8 mouse cellular contexts compared by ENCODE assay signal in the genomic region with DNA sequence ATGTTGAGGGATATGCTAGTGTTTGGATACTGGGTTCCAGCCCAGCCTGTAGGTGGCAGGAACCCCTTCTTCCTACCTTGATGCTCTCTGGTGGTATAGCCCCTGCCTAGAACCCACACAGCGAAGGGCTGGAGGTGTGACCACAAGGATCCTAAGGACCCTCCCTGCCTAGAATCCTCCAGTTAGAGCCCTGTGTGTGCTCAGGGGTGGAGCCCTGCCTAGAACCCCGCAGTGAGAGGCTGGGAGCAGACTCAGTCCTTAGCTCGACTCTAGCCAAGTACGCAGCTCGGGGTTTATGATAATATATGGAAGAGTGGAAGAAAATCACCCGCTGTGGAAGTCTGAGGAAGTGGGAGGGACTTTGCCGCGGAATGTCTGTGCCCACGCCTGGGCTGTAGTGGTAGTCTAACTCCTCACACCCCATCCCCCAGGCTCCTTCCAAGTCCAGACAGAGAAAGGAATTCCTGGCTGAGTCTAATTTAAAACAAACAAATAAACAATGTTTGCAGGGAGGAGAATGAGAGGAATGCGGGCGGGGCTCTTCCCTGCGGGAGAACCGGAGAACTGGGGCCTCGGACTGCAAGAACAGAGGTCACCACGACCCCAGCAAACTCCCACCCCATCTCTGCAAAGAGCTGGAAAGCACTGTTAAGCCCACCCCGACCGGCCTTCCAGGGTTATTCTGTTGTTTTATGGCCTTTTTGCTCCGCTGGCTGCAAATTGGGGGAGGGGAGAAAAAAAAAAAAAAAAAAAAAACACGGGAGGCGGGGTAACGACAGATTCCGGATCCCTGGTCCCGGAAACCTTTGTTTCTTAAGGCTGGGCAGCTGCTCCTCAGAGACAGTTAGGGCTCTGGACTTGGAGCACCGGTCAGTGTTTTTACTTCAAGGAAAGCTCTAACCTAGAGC. TPM values are rescaled to one million over a fixed set of nuclear protein-coding genes. Genes with fewer than 3 reads are reported as not detected.
DNase-seq lines count a peak whose midpoint lies in the region; ATAC-seq and TF ChIP-seq lines count a peak whose summit lies in the region.

No protein-coding gene starts in this region.

- no peaks in the 10 kb centered on the region for H3K9me3 ChIP-seq in intestine, postnatal 0 days (ENCODE audit: control insufficient read depth)
- 0 out of 2 replicates have a peak, but pooled peaks cover 5% of the 10 kb centered on the region for H3K9me3 ChIP-seq in limb, embryonic 12.5 days
- H3K9me3 ChIP-seq in midbrain, embryonic 12.5 days = 0 out of 2 replicates have a peak, but pooled peaks cover 3% of the 10 kb centered on the region

- ATAC-seq in granulocyte monocyte progenitor cell, adult 5-6 weeks (replicated peaks; ENCODE audit: poor library complexity, severe bottlenecking) = peak; percentile 88
- peak; percentile 61 for ATAC-seq in intestine, postnatal 0 days
- ATAC-seq in limb, embryonic 12.5 days (ENCODE audit: insufficient number of reproducible peaks, insufficient read depth, low FRiP score, low TSS enrichment, low read depth) = peak; percentile 93
- ATAC-seq in midbrain, embryonic 12.5 days (ENCODE audit: low FRiP score, low read depth) = peak; percentile 82

- no peaks in the 10 kb centered on the region for H3K36me3 ChIP-seq in intestine, postnatal 0 days (ENCODE audit: control insufficient read depth, insufficient read depth)
- no peaks in the 10 kb centered on the region for H3K36me3 ChIP-seq in limb, embryonic 12.5 days
- H3K36me3 ChIP-seq in midbrain, embryonic 12.5 days = no peaks in the 10 kb centered on the region

- TF ChIP-seq CTCF in intestine, postnatal 0 days (IDR thresholded peaks at IDR 0.05; ENCODE audit: low read depth) = peak; percentile 55

- H3K27ac ChIP-seq in intestine, postnatal 0 days (ENCODE audit: low read depth, low read length) = peak overlapping the region; percentile 80
- peak overlapping the region; percentile 95 for H3K27ac ChIP-seq in limb, embryonic 12.5 days
- peak overlapping the region; percentile 69 for H3K27ac ChIP-seq in midbrain, embryonic 12.5 days (replicated peaks)

- WGBS in intestine, postnatal 0 days = under 1% methylated on average over 24 of the region's 24 CpGs
- under 1% methylated on average over 24 of the region's 24 CpGs for WGBS in limb, embryonic 12.5 days
- 1% methylated on average over 24 of the region's 24 CpGs for WGBS in midbrain, embryonic 12.5 days

- DNase-seq in cerebellum, adult 11 months = peak; percentile 48
- no peak for DNase-seq in cerebellum, adult 8-10 months
- peak; percentile 61 for DNase-seq in embryo, embryonic 11.5 days (ENCODE audit: low read depth, low spot score)
- peak; percentile 84 for DNase-seq in telencephalon, adult 2 months (ENCODE audit: low read depth, low spot score)

- H3K4me1 ChIP-seq in intestine, postnatal 0 days (replicated peaks; ENCODE audit: control insufficient read depth, insufficient read depth, low read length) = no peaks in the 10 kb centered on the region
- peaks cover 27% of the 10 kb centered on the region for H3K4me1 ChIP-seq in limb, embryonic 12.5 days (replicated peaks)
- H3K4me1 ChIP-seq in midbrain, embryonic 12.5 days = peaks cover 20% of the 10 kb centered on the region

- peak overlapping the region; percentile 34; the same call in 1 of the 2 replicates for H3K9ac ChIP-seq in intestine, postnatal 0 days (ENCODE audit: low read depth, low read length)
- H3K9ac ChIP-seq in limb, embryonic 12.5 days (replicated peaks) = peak overlapping the region; percentile 57
- peak overlapping the region; percentile 53 for H3K9ac ChIP-seq in midbrain, embryonic 12.5 days (replicated peaks)

- no peaks in the 10 kb centered on the region for H3K27me3 ChIP-seq in intestine, postnatal 0 days (replicated peaks; ENCODE audit: control insufficient read depth, insufficient read depth, low read length)
- no peaks in the 10 kb centered on the region for H3K27me3 ChIP-seq in limb, embryonic 12.5 days
- H3K27me3 ChIP-seq in midbrain, embryonic 12.5 days = no peaks in the 10 kb centered on the region

- H3K4me2 ChIP-seq in intestine, postnatal 0 days (replicated peaks; ENCODE audit: low read depth) = peak overlapping the region; percentile 81
- H3K4me2 ChIP-seq in limb, embryonic 12.5 days = peak overlapping the region; percentile 63
- peak overlapping the region; percentile 58 for H3K4me2 ChIP-seq in midbrain, embryonic 12.5 days (replicated peaks)

- H3K4me3 ChIP-seq in intestine, postnatal 0 days (ENCODE audit: low read depth, low read length) = peak overlapping the region; percentile 46
- H3K4me3 ChIP-seq in limb, embryonic 12.5 days (replicated peaks) = peak overlapping the region; percentile 38
- H3K4me3 ChIP-seq in midbrain, embryonic 12.5 days = peak overlapping the region; percentile 30

RNA-seq across cellular contexts. Expression of a gene that starts 13.3 kb away (rescaled TPM):
- 497 and 526 TPM in 2 replicates for total RNA-seq in granulocyte monocyte progenitor cell, adult 5-6 weeks (2014; fragmentation: Nextera tagmentation)
- 211 and 216 TPM in 2 replicates for total RNA-seq in granulocyte monocyte progenitor cell, adult 5-6 weeks (2017)
- 86.9 and 92.2 TPM in 2 replicates for polyA plus RNA-seq in intestine, postnatal 0 days (2015; fragmentation: Nextera tagmentation; extraction: Ambion mirVana)
- polyA plus RNA-seq in limb, embryonic 12.5 days (2016; fragmentation: Nextera tagmentation; extraction: Ambion mirVana) = 373 and 403 TPM in 2 replicates
- polyA plus RNA-seq in midbrain, embryonic 12.5 days (2016; fragmentation: Nextera tagmentation; extraction: Ambion mirVana) = 202 TPM in 2 replicates

RNA-seq across cellular contexts. Expression of a gene that starts 20.1 kb away (rescaled TPM):
- total RNA-seq in granulocyte monocyte progenitor cell, adult 5-6 weeks (2014; fragmentation: Nextera tagmentation) = 0.34 TPM in 1 of 2 replicates, not detected in the other
- total RNA-seq in granulocyte monocyte progenitor cell, adult 5-6 weeks (2017) = 0.82 TPM in 1 of 2 replicates, not detected in the other
- 254 and 255 TPM in 2 replicates for polyA plus RNA-seq in intestine, postnatal 0 days (2015; fragmentation: Nextera tagmentation; extraction: Ambion mirVana)
- polyA plus RNA-seq in limb, embryonic 12.5 days (2016; fragmentation: Nextera tagmentation; extraction: Ambion mirVana) = 0.28 and 0.67 TPM in 2 replicates
- polyA plus RNA-seq in midbrain, embryonic 12.5 days (2016; fragmentation: Nextera tagmentation; extraction: Ambion mirVana) = 0.94 and 1.0 TPM in 2 replicates

RNA-seq across cellular contexts. Expression of a gene that starts 33.4 kb away (rescaled TPM):
- 2,258 and 3,780 TPM in 2 replicates for total RNA-seq in granulocyte monocyte progenitor cell, adult 5-6 weeks (2014; fragmentation: Nextera tagmentation)
- 1,097 and 1,536 TPM in 2 replicates for total RNA-seq in granulocyte monocyte progenitor cell, adult 5-6 weeks (2017)
- polyA plus RNA-seq in intestine, postnatal 0 days (2015; fragmentation: Nextera tagmentation; extraction: Ambion mirVana) = 1.1 TPM in 2 replicates
- 15.1 and 15.3 TPM in 2 replicates for polyA plus RNA-seq in limb, embryonic 12.5 days (2016; fragmentation: Nextera tagmentation; extraction: Ambion mirVana)
- polyA plus RNA-seq in midbrain, embryonic 12.5 days (2016; fragmentation: Nextera tagmentation; extraction: Ambion mirVana) = 14.3 and 16.7 TPM in 2 replicates

RNA-seq across cellular contexts. Expression of a gene that starts 33.5 kb away (rescaled TPM):
- 72.1 and 111 TPM in 2 replicates for total RNA-seq in granulocyte monocyte progenitor cell, adult 5-6 weeks (2014; fragmentation: Nextera tagmentation)
- 91.6 and 112 TPM in 2 replicates for total RNA-seq in granulocyte monocyte progenitor cell, adult 5-6 weeks (2017)
- polyA plus RNA-seq in intestine, postnatal 0 days (2015; fragmentation: Nextera tagmentation; extraction: Ambion mirVana) = 6.2 and 7.2 TPM in 2 replicates
- polyA plus RNA-seq in limb, embryonic 12.5 days (2016; fragmentation: Nextera tagmentation; extraction: Ambion mirVana) = 157 and 162 TPM in 2 replicates
- polyA plus RNA-seq in midbrain, embryonic 12.5 days (2016; fragmentation: Nextera tagmentation; extraction: Ambion mirVana) = 296 and 302 TPM in 2 replicates

RNA-seq across cellular contexts. Expression of a gene that starts 45.1 kb away (rescaled TPM):
- 5,751 and 6,009 TPM in 2 replicates for total RNA-seq in granulocyte monocyte progenitor cell, adult 5-6 weeks (2014; fragmentation: Nextera tagmentation)
- total RNA-seq in granulocyte monocyte progenitor cell, adult 5-6 weeks (2017) = 2,814 and 3,772 TPM in 2 replicates
- not detected in 2 replicates for polyA plus RNA-seq in intestine, postnatal 0 days (2015; fragmentation: Nextera tagmentation; extraction: Ambion mirVana)
- polyA plus RNA-seq in limb, embryonic 12.5 days (2016; fragmentation: Nextera tagmentation; extraction: Ambion mirVana) = not detected in 2 replicates
- polyA plus RNA-seq in midbrain, embryonic 12.5 days (2016; fragmentation: Nextera tagmentation; extraction: Ambion mirVana) = not detected in 2 replicates

Comparison
In these comparisons a context has a peak if more than half of its experiments do, and no peak if none do; other contexts are left out.
1. RNA of a gene that starts 20.1 kb away (polyA plus RNA-seq): 254 to 255 TPM in intestine, postnatal 0 days; 0.94 to 1.0 TPM in midbrain, embryonic 12.5 days and 0.28 to 0.67 TPM in limb, embryonic 12.5 days; every median in the first group is over 100 times any median in the second.
2. Peak in every context shown above with its lines, with median percentiles within 50 percentile points of each other: ATAC-seq, H3K27ac ChIP-seq, H3K4me2 ChIP-seq, H3K4me3 ChIP-seq and H3K9ac ChIP-seq.